Mouse (Mus musculus) adipose tissue, adult 10 weeks (tissue): ENCODE measurements around the gene Ppih. TPM values are rescaled to one million over a fixed set of nuclear protein-coding genes. Genes with fewer than 3 reads are reported as not detected.

ENCODE experiments used
- polyA plus RNA-seq: library from polyadenylated mRNA; stranded (reverse); fragments of 350-450 nt; fragmentation: Illumina TruSeq; extraction: RNeasy Lipid Tissue Mini Kit (QIAGEN cat#74804); gene quantifications from one replicate; pipeline ENCODE4 v1.2.3, GENCODE M21; 2014; ENCODE audit warnings: low read depth, low replicate concordance

The Ppih gene
- 20.0 TPM for polyA plus RNA-seq

DNA sequence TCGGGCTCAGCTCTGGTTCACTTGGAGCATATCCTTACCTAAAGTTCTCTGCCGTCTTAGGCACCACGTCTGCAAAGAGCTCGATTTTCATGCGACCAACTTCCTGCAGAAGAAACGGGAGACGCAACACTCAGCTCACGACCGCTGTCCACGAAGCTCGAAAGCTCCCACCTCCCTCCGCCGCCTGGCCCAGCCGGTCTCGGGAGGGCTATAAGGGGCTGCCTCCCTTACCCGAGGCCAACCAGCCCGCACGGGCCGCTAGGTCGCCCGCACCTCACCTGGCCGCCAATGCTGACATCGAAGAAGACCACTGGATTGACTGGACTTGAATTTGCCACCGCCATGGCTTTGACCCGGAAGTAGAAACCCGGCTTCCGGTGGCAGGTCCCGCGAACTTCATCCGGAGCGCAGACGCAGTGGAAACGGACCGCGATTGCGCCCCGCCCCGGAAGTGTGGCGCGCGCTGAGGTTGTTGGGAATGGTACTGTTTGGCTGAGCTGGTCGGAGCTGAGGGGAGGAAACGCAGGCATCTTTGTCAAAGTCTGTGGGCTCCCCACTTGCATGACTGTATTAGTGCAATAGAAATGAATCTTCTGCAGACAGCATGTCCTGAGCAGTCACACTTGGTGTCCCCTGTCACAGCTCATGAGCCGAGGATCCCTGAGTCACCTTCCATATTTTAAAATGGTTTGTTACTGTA is at the start of gene Ppih:
Gene Ppih, minus strand, starts transcription at position 416 of the 700 bp plus-strand sequence.

DNA sequence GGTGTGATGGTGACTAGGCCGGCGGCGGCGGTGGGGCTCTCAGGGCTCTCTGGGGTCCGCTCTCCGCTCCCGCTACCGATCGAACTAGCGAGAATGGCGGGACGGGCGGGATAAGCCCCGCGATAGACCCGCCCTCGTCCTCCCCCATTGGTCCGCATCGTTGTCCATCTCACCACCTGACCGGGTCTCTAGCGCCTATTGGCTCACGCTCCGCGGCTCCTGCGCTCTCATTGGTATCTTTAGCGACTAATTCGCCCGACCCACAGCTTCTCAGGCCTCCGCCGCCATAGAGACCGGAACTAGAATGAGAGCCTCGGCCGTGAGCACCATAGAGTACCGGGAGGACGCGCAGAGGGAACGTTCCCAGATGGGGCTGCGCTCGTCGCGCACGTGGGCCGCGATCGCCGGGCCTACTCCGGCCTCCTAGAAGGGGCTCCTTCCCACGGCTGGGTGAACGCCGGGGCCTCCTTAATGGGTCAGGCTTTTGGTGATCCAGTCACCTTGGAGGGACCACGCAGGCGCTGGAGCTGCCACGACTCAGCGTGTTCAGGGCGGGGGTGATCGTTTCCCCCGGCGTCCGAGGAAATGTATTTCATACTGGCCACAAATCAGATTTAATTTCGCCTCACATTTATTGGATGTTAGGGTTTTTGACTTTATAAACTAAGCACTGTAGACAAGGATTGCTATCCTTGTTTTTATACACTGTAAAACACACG is 25.8 kb downstream of the Ppih start, which contains the start of gene Ybx1:
Gene Ybx1, minus strand, starts transcription at position 190 of the 719 bp plus-strand sequence.

DNA sequence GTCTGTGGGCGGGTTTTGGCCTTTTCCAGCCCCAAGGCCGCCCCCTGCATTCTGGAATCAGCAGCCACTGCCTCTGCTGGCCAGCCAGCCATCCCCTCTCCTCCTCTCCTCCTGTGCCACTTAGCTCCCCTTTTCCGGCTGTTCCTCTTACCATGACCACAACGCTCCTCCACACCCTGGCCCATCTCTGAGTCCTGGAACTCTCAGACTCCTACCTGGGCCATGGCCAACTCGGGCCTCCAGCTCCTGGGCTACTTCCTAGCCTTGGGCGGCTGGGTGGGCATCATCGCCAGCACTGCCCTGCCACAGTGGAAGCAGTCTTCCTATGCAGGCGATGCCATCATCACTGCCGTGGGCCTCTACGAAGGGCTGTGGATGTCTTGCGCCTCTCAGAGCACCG is 65.0 kb downstream of the Ppih start, which contains the start of gene Cldn19:
Gene Cldn19, plus strand, starts transcription at position 64 of the 400 bp plus-strand sequence.

Other genes starting within 250 kb of the Ppih start
- 15.8 TPM for gene Slc2a1, start 211.8 kb downstream of the Ppih start, polyA plus RNA-seq
- 4.2 TPM for gene Zfp691, start 146.4 kb downstream of the Ppih start, polyA plus RNA-seq
- gene Ermap, start 130.5 kb downstream of the Ppih start, polyA plus RNA-seq: 0.47 TPM
- gene Svbp, start 125.2 kb downstream of the Ppih start, polyA plus RNA-seq: 29.4 TPM
- 2.3 TPM for gene Tmem269, start 102.3 kb downstream of the Ppih start, polyA plus RNA-seq
- gene AU022252, start 87.8 kb downstream of the Ppih start, polyA plus RNA-seq: 10.2 TPM
- 14.7 TPM for gene P3h1, start 87.6 kb downstream of the Ppih start, polyA plus RNA-seq
- 0.07 TPM for gene Cldn19, start 65.1 kb downstream of the Ppih start, polyA plus RNA-seq
- gene Ybx1, start 25.9 kb downstream of the Ppih start, polyA plus RNA-seq: 397 TPM
- 16.1 TPM for gene Ccdc30, start 95.0 kb upstream of the Ppih start, polyA plus RNA-seq
- gene Ppcs, start 101.9 kb upstream of the Ppih start, polyA plus RNA-seq: 15.9 TPM
- gene Zmynd12, start 102.3 kb upstream of the Ppih start, polyA plus RNA-seq: 2.6 TPM
- gene Rimkla, start 172.1 kb upstream of the Ppih start, polyA plus RNA-seq: 0.52 TPM
- 23.3 TPM for gene Foxj3, start 216.5 kb upstream of the Ppih start, polyA plus RNA-seq
- 14.2 TPM for gene Frg2f1, start 219.0 kb upstream of the Ppih start, polyA plus RNA-seq